Mouse (Mus musculus): ENCODE measurements at regions not wholly inside any gene's neighbourhood (a gene's known extent, or its start where the extent isn't known, plus 50 kb on each side); places are given as distances from the start of the nearest gene placed in this dataset.

- H3K27ac ChIP-seq, result no peak overlapping the region
- WGBS (ENCODE audit: insufficient replicate concordance), result 60% methylated on average over 3 of the region's 3 CpGs
These were observed 223.9 kb downstream of the Mroh4 start for GRCm38 (mm10) chr15:74412261-74412660.

GRCm38 (mm10) chr15:74411097-74411496, 225.1 kb downstream of the Mroh4 start:
- ATAC-seq (ENCODE audit: insufficient read depth) (no peak), DNase-seq (ENCODE audit: low read depth in 3 of 3, low spot score in 3 of 3) (no peak)
- no peak overlapping the region for H3K4me2 ChIP-seq (ENCODE audit: low read depth)
- no peak overlapping the region for H3K27ac ChIP-seq
- H3K9me3 ChIP-seq (ENCODE audit: control insufficient read depth, low read length), result no peaks in the 10 kb centered on the region
- H3K36me3 ChIP-seq (replicated peaks; ENCODE audit: control insufficient read depth, insufficient read depth, low read depth), result no peaks in the 10 kb centered on the region
- no peaks in the 10 kb centered on the region for H3K4me1 ChIP-seq (replicated peaks; ENCODE audit: control insufficient read depth in 2 of 2, insufficient read depth in 2 of 2, low read length in 1 of 2)
- no peak overlapping the region for H3K4me3 ChIP-seq (ENCODE audit: insufficient read depth in 1 of 2, low read depth in 2 of 2, low read length in 2 of 2)
- TF ChIP-seq EP300 (IDR thresholded peaks at IDR 0.05; ENCODE audit: low read depth) (no peak), CTCF (IDR thresholded peaks at IDR 0.05; ENCODE audit: low read depth) (peak; percentile 67)
- no peak overlapping the region for H3K9ac ChIP-seq (replicated peaks)
- H3K27me3 ChIP-seq (ENCODE audit: control insufficient read depth, insufficient read depth, low read length), result no peaks in the 10 kb centered on the region
- 51% methylated on average over 3 of the region's 3 CpGs for WGBS (ENCODE audit: insufficient replicate concordance)

More at GRCm38 (mm10) chr15:74412261-74412660, 223.9 kb downstream of the Mroh4 start:
- no peaks in the 10 kb centered on the region for H3K9me3 ChIP-seq (ENCODE audit: control insufficient read depth, low read length)
- H3K36me3 ChIP-seq (replicated peaks; ENCODE audit: control insufficient read depth, insufficient read depth, low read depth), result no peaks in the 10 kb centered on the region
- no peak overlapping the region for H3K9ac ChIP-seq (replicated peaks)
- no peak overlapping the region for H3K4me3 ChIP-seq (ENCODE audit: insufficient read depth in 1 of 2, low read depth in 2 of 2, low read length in 2 of 2)
- H3K4me1 ChIP-seq (replicated peaks; ENCODE audit: control insufficient read depth in 2 of 2, insufficient read depth in 2 of 2, low read length in 1 of 2), result no peaks in the 10 kb centered on the region
- no peak for DNase-seq (ENCODE audit: low read depth in 3 of 3, low spot score in 3 of 3)
- no peak for ATAC-seq (ENCODE audit: insufficient read depth)
- H3K4me2 ChIP-seq (ENCODE audit: low read depth), result no peak overlapping the region
- no peaks in the 10 kb centered on the region for H3K27me3 ChIP-seq (ENCODE audit: control insufficient read depth, insufficient read depth, low read length)
- TF ChIP-seq CTCF (IDR thresholded peaks at IDR 0.05; ENCODE audit: low read depth) (no peak), EP300 (IDR thresholded peaks at IDR 0.05; ENCODE audit: low read depth) (no peak)

GRCm38 (mm10) chr15:74404866-74405265, 231.3 kb downstream of the Mroh4 start:
- TF ChIP-seq CTCF (IDR thresholded peaks at IDR 0.05; ENCODE audit: low read depth), result no peak
- WGBS (ENCODE audit: insufficient replicate concordance), result 59% methylated on average over 6 of the region's 6 CpGs
- Histone ChIP-seq H3K4me3 (ENCODE audit: insufficient read depth in 1 of 2, low read depth in 2 of 2, low read length in 2 of 2) (no peak overlapping the region), H3K4me2 (ENCODE audit: low read depth) (no peak overlapping the region), H3K36me3 (replicated peaks; ENCODE audit: control insufficient read depth, insufficient read depth, low read depth) (no peaks in the 10 kb centered on the region), H3K27me3 (ENCODE audit: control insufficient read depth, insufficient read depth, low read length) (no peaks in the 10 kb centered on the region), H3K4me1 (replicated peaks; ENCODE audit: control insufficient read depth in 2 of 2, insufficient read depth in 2 of 2, low read length in 1 of 2) (no peaks in the 10 kb centered on the region), H3K9ac (replicated peaks) (no peak overlapping the region), H3K27ac (no peak overlapping the region), H3K9me3 (ENCODE audit: control insufficient read depth, low read length) (no peaks in the 10 kb centered on the region)
- ATAC-seq (ENCODE audit: insufficient read depth) (no peak), DNase-seq (ENCODE audit: low read depth in 3 of 3, low spot score in 3 of 3) (no peak)

- ATAC-seq (ENCODE audit: insufficient read depth) (no peak), DNase-seq (ENCODE audit: low read depth in 3 of 3, low spot score in 3 of 3) (no peak)
- 66% methylated on average over 7 of the region's 7 CpGs for WGBS (ENCODE audit: insufficient replicate concordance)
- H3K4me3 ChIP-seq (ENCODE audit: insufficient read depth in 1 of 2, low read depth in 2 of 2, low read length in 2 of 2), result no peak overlapping the region
- H3K36me3 ChIP-seq (replicated peaks; ENCODE audit: control insufficient read depth, insufficient read depth, low read depth), result no peaks in the 10 kb centered on the region
- no peaks in the 10 kb centered on the region for H3K27me3 ChIP-seq (ENCODE audit: control insufficient read depth, insufficient read depth, low read length)
- no peak overlapping the region for H3K4me2 ChIP-seq (ENCODE audit: low read depth)
- H3K27ac ChIP-seq, result no peak overlapping the region
- H3K9me3 ChIP-seq (ENCODE audit: control insufficient read depth, low read length), result no peaks in the 10 kb centered on the region
- H3K9ac ChIP-seq (replicated peaks), result no peak overlapping the region
- no peaks in the 10 kb centered on the region for H3K4me1 ChIP-seq (replicated peaks; ENCODE audit: control insufficient read depth in 2 of 2, insufficient read depth in 2 of 2, low read length in 1 of 2)
- no peak for TF ChIP-seq CTCF (IDR thresholded peaks at IDR 0.05; ENCODE audit: low read depth)
These were observed 234.9 kb downstream of the Mroh4 start for GRCm38 (mm10) chr15:74401275-74401674.

GRCm38 (mm10) chr15:74396029-74396428, 240.1 kb downstream of the Mroh4 start:
- Histone ChIP-seq H3K4me1 (replicated peaks; ENCODE audit: control insufficient read depth in 2 of 2, insufficient read depth in 2 of 2, low read length in 1 of 2) (no peaks in the 10 kb centered on the region), H3K9me3 (ENCODE audit: control insufficient read depth, low read length) (no peaks in the 10 kb centered on the region), H3K27ac (no peak overlapping the region), H3K4me3 (ENCODE audit: insufficient read depth in 1 of 2, low read depth in 2 of 2, low read length in 2 of 2) (no peak overlapping the region), H3K36me3 (replicated peaks; ENCODE audit: control insufficient read depth, insufficient read depth, low read depth) (no peaks in the 10 kb centered on the region), H3K27me3 (ENCODE audit: control insufficient read depth, insufficient read depth, low read length) (no peaks in the 10 kb centered on the region), H3K4me2 (ENCODE audit: low read depth) (no peak overlapping the region), H3K9ac (replicated peaks) (no peak overlapping the region)
- DNase-seq (ENCODE audit: low read depth in 3 of 3, low spot score in 3 of 3), result no peak
- 72% methylated on average over 8 of the region's 8 CpGs for WGBS (ENCODE audit: insufficient replicate concordance)
- ATAC-seq (ENCODE audit: insufficient read depth), result no peak
- TF ChIP-seq EP300 (IDR thresholded peaks at IDR 0.05; ENCODE audit: low read depth) (no peak), CTCF (IDR thresholded peaks at IDR 0.05; ENCODE audit: low read depth) (no peak)

Data from liver, embryonic 14.5 days (tissue).